Comparison of ENCODE assay signal across 9 mouse cellular contexts in genomic region chr10:118991213-118991612, GRCm38 (mm10).
DNase-seq lines count a peak whose midpoint lies in the region; ATAC-seq and TF ChIP-seq lines count a peak whose summit lies in the region.
"Had no signal": no experiment of that assay in that cellular context is flagged by ENCODE, and none has a peak within 500 bp of the region (broad histone marks: within the 10 kb centered on the region; RNA-seq: fewer than 3 reads in every experiment).

No protein-coding gene starts in this region.

- H3K27ac ChIP-seq in heart, embryonic 12.5 days (ENCODE audit: poor library complexity, severe bottlenecking), result no peak overlapping the region
- no peak overlapping the region for H3K27ac ChIP-seq in stomach, embryonic 16.5 days (ENCODE audit: low read length)
- no peak overlapping the region for H3K27ac ChIP-seq in stomach, postnatal 0 days (replicated peaks)
- H3K27ac ChIP-seq: heart, embryonic 13.5 days had no signal

- intact Hi-C loops in heart, postnatal 10 days (cut with DNase I), result no loop called here

- no peak for TF ChIP-seq EP300 in stomach, postnatal 0 days (optimal IDR thresholded peaks at IDR 0.05)

- no peak overlapping the region for H3K9ac ChIP-seq in heart, embryonic 12.5 days
- no peak overlapping the region for H3K9ac ChIP-seq in stomach, embryonic 16.5 days (ENCODE audit: low read length)
- H3K9ac ChIP-seq in stomach, postnatal 0 days (ENCODE audit: low read length), result no peak overlapping the region
- H3K9ac ChIP-seq: heart, embryonic 13.5 days had no signal

- TF ChIP-seq CTCF in stomach, postnatal 0 days (IDR thresholded peaks at IDR 0.05; ENCODE audit: low read depth), result no peak

- no peak for ATAC-seq in heart, embryonic 12.5 days (ENCODE audit: insufficient number of reproducible peaks, low FRiP score)
- ATAC-seq in stomach, embryonic 16.5 days (ENCODE audit: insufficient read depth, low FRiP score), result peak; percentile 60
- no peak for ATAC-seq in stomach, postnatal 0 days (ENCODE audit: low FRiP score, low TSS enrichment)
- ATAC-seq in megakaryocyte-erythroid progenitor cell, adult 5-6 weeks (replicated peaks; ENCODE audit: low FRiP score, low TSS enrichment, poor library complexity, severe bottlenecking), result no peak

- H3K4me1 ChIP-seq in heart, embryonic 12.5 days (replicated peaks), result peaks cover 5% of the 10 kb centered on the region
- 0 out of 2 replicates have a peak, but pooled peaks cover 3% of the 10 kb centered on the region for H3K4me1 ChIP-seq in stomach, embryonic 16.5 days (ENCODE audit: control insufficient read depth, insufficient read depth, low read length)
- H3K4me1 ChIP-seq in stomach, postnatal 0 days (replicated peaks; ENCODE audit: control insufficient read depth, insufficient read depth), result no peaks in the 10 kb centered on the region

- no peak overlapping the region for H3K4me2 ChIP-seq in heart, embryonic 12.5 days
- no peak overlapping the region for H3K4me2 ChIP-seq in stomach, embryonic 16.5 days (ENCODE audit: low read depth, low read length)
- no peak overlapping the region for H3K4me2 ChIP-seq in stomach, postnatal 0 days (replicated peaks; ENCODE audit: low read depth)
- H3K4me2 ChIP-seq: heart, embryonic 13.5 days had no signal

- peak; percentile 69 to 77 for DNase-seq in heart, adult 18-20 months
- DNase-seq in stomach, postnatal 0 days (ENCODE audit: low spot score), result no peak
- DNase-seq in heart, postnatal 10 days, result peak; percentile 71 to 84
- DNase-seq in testis, postnatal 10 days (ENCODE audit: low spot score), result peak; percentile 54
- no peak for DNase-seq in cerebellum, adult 8-10 months

- WGBS in heart, embryonic 12.5 days, result 42% methylated on average over 7 of the region's 7 CpGs
- 36% methylated on average over 7 of the region's 7 CpGs for WGBS in stomach, embryonic 16.5 days
- 40% methylated on average over 7 of the region's 7 CpGs for WGBS in stomach, postnatal 0 days

- no peaks in the 10 kb centered on the region for H3K36me3 ChIP-seq in heart, embryonic 12.5 days
- no peaks in the 10 kb centered on the region for H3K36me3 ChIP-seq in stomach, embryonic 16.5 days (ENCODE audit: control insufficient read depth, insufficient read depth, low read length)
- H3K36me3 ChIP-seq in stomach, postnatal 0 days (ENCODE audit: control insufficient read depth, insufficient read depth, low read length), result no peaks in the 10 kb centered on the region
- H3K36me3 ChIP-seq: heart, embryonic 13.5 days had no signal

- no peaks in the 10 kb centered on the region for H3K9me3 ChIP-seq in heart, embryonic 12.5 days (replicated peaks)
- no peaks in the 10 kb centered on the region for H3K9me3 ChIP-seq in stomach, embryonic 16.5 days (replicated peaks; ENCODE audit: control insufficient read depth, low read length)
- no peaks in the 10 kb centered on the region for H3K9me3 ChIP-seq in stomach, postnatal 0 days (ENCODE audit: control insufficient read depth, low read length)
- H3K9me3 ChIP-seq: heart, embryonic 13.5 days had no signal

- H3K4me3 ChIP-seq in heart, embryonic 12.5 days, result no peak overlapping the region
- H3K4me3 ChIP-seq in stomach, embryonic 16.5 days (replicated peaks; ENCODE audit: low read length), result no peak overlapping the region
- H3K4me3 ChIP-seq in stomach, postnatal 0 days (ENCODE audit: low read depth, low read length), result no peak overlapping the region
- H3K4me3 ChIP-seq: heart, embryonic 13.5 days had no signal

- no peaks in the 10 kb centered on the region for H3K27me3 ChIP-seq in heart, embryonic 12.5 days (replicated peaks)
- no peaks in the 10 kb centered on the region for H3K27me3 ChIP-seq in stomach, embryonic 16.5 days (ENCODE audit: control insufficient read depth, insufficient read depth, low read length)
- H3K27me3 ChIP-seq in stomach, postnatal 0 days (ENCODE audit: control insufficient read depth, insufficient read depth, low read length), result no peaks in the 10 kb centered on the region
- H3K27me3 ChIP-seq: heart, embryonic 13.5 days had no signal

Comparison
In these comparisons a context has a peak if more than half of its experiments do, and no peak if none do; other contexts are left out.
1. DNase-seq: peak in heart, adult 18-20 months (2 of 2), heart, postnatal 10 days (2 of 2) and testis, postnatal 10 days (single experiment); none in stomach, postnatal 0 days (single experiment) and cerebellum, adult 8-10 months (single experiment).